Mouse (Mus musculus): ENCODE data around the gene Filip1l. TPM values are rescaled to one million over a fixed set of nuclear protein-coding genes. Genes with fewer than 3 reads are reported as not detected.

The Filip1l gene
- polyA plus RNA-seq, 1 experiment from 2014 or later, result 2.2 TPM

GRCm38 (mm10) chr16:57470286-57470830 is 117.5 kb downstream of the Filip1l start:
- Histone ChIP-seq H3K9me3 (replicated peaks; ENCODE audit: control insufficient read depth, low read length, poor library complexity, severe bottlenecking) (no peaks in the 10 kb centered on the region), H3K27me3 (ENCODE audit: control insufficient read depth, insufficient read depth, low read depth, low read length) (no peaks in the 10 kb centered on the region), H3K4me3 (ENCODE audit: low read depth, low read length) (no peak overlapping the region), H3K36me3 (ENCODE audit: control insufficient read depth, insufficient read depth, low read length) (no peaks in the 10 kb centered on the region), H3K4me1 (ENCODE audit: control insufficient read depth, insufficient read depth, low read length) (no peaks in the 10 kb centered on the region), H3K9ac (ENCODE audit: low read depth, low read length) (no peak overlapping the region), H3K4me2 (ENCODE audit: low read length) (no peak overlapping the region), H3K27ac (ENCODE audit: low read length) (no peak overlapping the region)
- 93% methylated on average over 12 of the region's 12 CpGs for WGBS
- no peak for ATAC-seq

GRCm38 (mm10) chr16:57471071-57471470 is 118.2 kb downstream of the Filip1l start:
- ATAC-seq, result no peak
- Histone ChIP-seq H3K36me3 (ENCODE audit: control insufficient read depth, insufficient read depth, low read length) (no peaks in the 10 kb centered on the region), H3K4me3 (ENCODE audit: low read depth, low read length) (no peak overlapping the region), H3K4me1 (ENCODE audit: control insufficient read depth, insufficient read depth, low read length) (no peaks in the 10 kb centered on the region), H3K9me3 (replicated peaks; ENCODE audit: control insufficient read depth, low read length, poor library complexity, severe bottlenecking) (no peaks in the 10 kb centered on the region), H3K4me2 (ENCODE audit: low read length) (no peak overlapping the region), H3K9ac (ENCODE audit: low read depth, low read length) (no peak overlapping the region), H3K27me3 (ENCODE audit: control insufficient read depth, insufficient read depth, low read depth, low read length) (no peaks in the 10 kb centered on the region), H3K27ac (ENCODE audit: low read length) (no peak overlapping the region)

- Histone ChIP-seq H3K27ac (ENCODE audit: low read length) (no peak overlapping the region), H3K9ac (ENCODE audit: low read depth, low read length) (no peak overlapping the region), H3K36me3 (ENCODE audit: control insufficient read depth, insufficient read depth, low read length) (no peaks in the 10 kb centered on the region), H3K4me1 (ENCODE audit: control insufficient read depth, insufficient read depth, low read length) (no peaks in the 10 kb centered on the region), H3K4me2 (ENCODE audit: low read length) (no peak overlapping the region), H3K4me3 (ENCODE audit: low read depth, low read length) (no peak overlapping the region), H3K27me3 (ENCODE audit: control insufficient read depth, insufficient read depth, low read depth, low read length) (no peaks in the 10 kb centered on the region), H3K9me3 (replicated peaks; ENCODE audit: control insufficient read depth, low read length, poor library complexity, severe bottlenecking) (no peaks in the 10 kb centered on the region)
- no peak for ATAC-seq
- 49% methylated on average over 10 of the region's 10 CpGs for WGBS
Observed at GRCm38 (mm10) chr16:57473415-57474085, 120.7 kb downstream of the Filip1l start.

- Histone ChIP-seq H3K27ac (ENCODE audit: low read length) (no peak overlapping the region), H3K9ac (ENCODE audit: low read depth, low read length) (no peak overlapping the region), H3K4me3 (ENCODE audit: low read depth, low read length) (no peak overlapping the region), H3K4me1 (ENCODE audit: control insufficient read depth, insufficient read depth, low read length) (no peaks in the 10 kb centered on the region), H3K4me2 (ENCODE audit: low read length) (no peak overlapping the region), H3K27me3 (ENCODE audit: control insufficient read depth, insufficient read depth, low read depth, low read length) (no peaks in the 10 kb centered on the region), H3K36me3 (ENCODE audit: control insufficient read depth, insufficient read depth, low read length) (no peaks in the 10 kb centered on the region), H3K9me3 (replicated peaks; ENCODE audit: control insufficient read depth, low read length, poor library complexity, severe bottlenecking) (no peaks in the 10 kb centered on the region)
- no peak for ATAC-seq
- WGBS, result 93% methylated on average over 2 of the region's 2 CpGs
Observed at GRCm38 (mm10) chr16:57478451-57478850, 125.6 kb downstream of the Filip1l start.

GRCm38 (mm10) chr16:57479776-57480175 is 126.9 kb downstream of the Filip1l start:
- H3K27ac ChIP-seq (ENCODE audit: low read length), result no peak overlapping the region
- no peak for ATAC-seq
- no peaks in the 10 kb centered on the region for H3K4me1 ChIP-seq (ENCODE audit: control insufficient read depth, insufficient read depth, low read length)
- no peaks in the 10 kb centered on the region for H3K27me3 ChIP-seq (ENCODE audit: control insufficient read depth, insufficient read depth, low read depth, low read length)
- 66% methylated on average over 5 of the region's 5 CpGs for WGBS
- no peak overlapping the region for H3K4me2 ChIP-seq (ENCODE audit: low read length)
- no peak overlapping the region for H3K9ac ChIP-seq (ENCODE audit: low read depth, low read length)
- H3K36me3 ChIP-seq (ENCODE audit: control insufficient read depth, insufficient read depth, low read length), result no peaks in the 10 kb centered on the region
- no peaks in the 10 kb centered on the region for H3K9me3 ChIP-seq (replicated peaks; ENCODE audit: control insufficient read depth, low read length, poor library complexity, severe bottlenecking)
- no peak overlapping the region for H3K4me3 ChIP-seq (ENCODE audit: low read depth, low read length)

GRCm38 (mm10) chr16:57482264-57482663 is 129.4 kb downstream of the Filip1l start:
- H3K4me3 ChIP-seq (ENCODE audit: low read depth, low read length), result no peak overlapping the region
- 73% methylated on average over 6 of the region's 6 CpGs for WGBS
- no peak overlapping the region for H3K9ac ChIP-seq (ENCODE audit: low read depth, low read length)
- H3K4me2 ChIP-seq (ENCODE audit: low read length), result no peak overlapping the region
- no peak for ATAC-seq
- no peaks in the 10 kb centered on the region for H3K36me3 ChIP-seq (ENCODE audit: control insufficient read depth, insufficient read depth, low read length)
- H3K9me3 ChIP-seq (replicated peaks; ENCODE audit: control insufficient read depth, low read length, poor library complexity, severe bottlenecking), result no peaks in the 10 kb centered on the region
- H3K4me1 ChIP-seq (ENCODE audit: control insufficient read depth, insufficient read depth, low read length), result no peaks in the 10 kb centered on the region
- H3K27ac ChIP-seq (ENCODE audit: low read length), result no peak overlapping the region
- no peaks in the 10 kb centered on the region for H3K27me3 ChIP-seq (ENCODE audit: control insufficient read depth, insufficient read depth, low read depth, low read length)

- Histone ChIP-seq H3K27me3 (ENCODE audit: control insufficient read depth, insufficient read depth, low read depth, low read length) (no peaks in the 10 kb centered on the region), H3K9me3 (replicated peaks; ENCODE audit: control insufficient read depth, low read length, poor library complexity, severe bottlenecking) (no peaks in the 10 kb centered on the region)
- WGBS, result 76% methylated on average over 4 of the region's 4 CpGs
Observed at GRCm38 (mm10) chr16:57482911-57483310, 130.0 kb downstream of the Filip1l start.

GRCm38 (mm10) chr16:57483503-57483902 is 130.6 kb downstream of the Filip1l start:
- Histone ChIP-seq H3K27ac (ENCODE audit: low read length) (no peak overlapping the region), H3K9ac (ENCODE audit: low read depth, low read length) (no peak overlapping the region), H3K4me3 (ENCODE audit: low read depth, low read length) (no peak overlapping the region), H3K27me3 (ENCODE audit: control insufficient read depth, insufficient read depth, low read depth, low read length) (no peaks in the 10 kb centered on the region), H3K36me3 (ENCODE audit: control insufficient read depth, insufficient read depth, low read length) (no peaks in the 10 kb centered on the region), H3K4me1 (ENCODE audit: control insufficient read depth, insufficient read depth, low read length) (no peaks in the 10 kb centered on the region), H3K4me2 (ENCODE audit: low read length) (no peak overlapping the region), H3K9me3 (replicated peaks; ENCODE audit: control insufficient read depth, low read length, poor library complexity, severe bottlenecking) (no peaks in the 10 kb centered on the region)
- 94% methylated on average over 2 of the region's 2 CpGs for WGBS
- ATAC-seq, result no peak

More at GRCm38 (mm10) chr16:57482911-57483310, 130.0 kb downstream of the Filip1l start:
- Histone ChIP-seq H3K4me1 (ENCODE audit: control insufficient read depth, insufficient read depth, low read length) (no peaks in the 10 kb centered on the region), H3K36me3 (ENCODE audit: control insufficient read depth, insufficient read depth, low read length) (no peaks in the 10 kb centered on the region), H3K27ac (ENCODE audit: low read length) (no peak overlapping the region), H3K4me3 (ENCODE audit: low read depth, low read length) (no peak overlapping the region), H3K9ac (ENCODE audit: low read depth, low read length) (no peak overlapping the region), H3K4me2 (ENCODE audit: low read length) (no peak overlapping the region)
- no peak for ATAC-seq

- Histone ChIP-seq H3K4me3 (ENCODE audit: low read depth, low read length) (no peak overlapping the region), H3K4me1 (ENCODE audit: control insufficient read depth, insufficient read depth, low read length) (no peaks in the 10 kb centered on the region), H3K4me2 (ENCODE audit: low read length) (no peak overlapping the region), H3K9ac (ENCODE audit: low read depth, low read length) (no peak overlapping the region), H3K36me3 (ENCODE audit: control insufficient read depth, insufficient read depth, low read length) (no peaks in the 10 kb centered on the region), H3K9me3 (replicated peaks; ENCODE audit: control insufficient read depth, low read length, poor library complexity, severe bottlenecking) (no peaks in the 10 kb centered on the region), H3K27ac (ENCODE audit: low read length) (no peak overlapping the region), H3K27me3 (ENCODE audit: control insufficient read depth, insufficient read depth, low read depth, low read length) (no peaks in the 10 kb centered on the region)
- ATAC-seq, result no peak
- WGBS, result 80% methylated on average over 12 of the region's 12 CpGs
Observed at GRCm38 (mm10) chr16:57484043-57484795, 131.3 kb downstream of the Filip1l start.
